Mouse (Mus musculus): Measurements from ENCODE around the gene Elf3. TPM values are rescaled to one million over a fixed set of nuclear protein-coding genes. Genes with fewer than 3 reads are reported as not detected.
"Not testable (repeated sequence)": the region's sequence is repeated elsewhere in the genome, so short reads cannot be mapped to it uniquely, and the experiment has no call there.

Gene Elf3
- polyA plus RNA-seq, 1 experiment from 2014 or later: 0.35 TPM

- H3K9me3 ChIP-seq (replicated peaks; ENCODE audit: control insufficient read depth, low read length, poor library complexity, severe bottlenecking): no peaks in the 10 kb centered on the region
- no peaks in the 10 kb centered on the region for H3K36me3 ChIP-seq (ENCODE audit: control insufficient read depth, insufficient read depth, low read length)
- H3K27me3 ChIP-seq (ENCODE audit: control insufficient read depth, insufficient read depth, low read depth, low read length): no peaks in the 10 kb centered on the region
- no peak for ATAC-seq
- no peak overlapping the region for H3K27ac ChIP-seq (ENCODE audit: low read length)
- H3K4me1 ChIP-seq (ENCODE audit: control insufficient read depth, insufficient read depth, low read length): no peaks in the 10 kb centered on the region
- no peak overlapping the region for H3K4me2 ChIP-seq (ENCODE audit: low read length)
- WGBS: 90% methylated on average over 8 of the region's 8 CpGs
- H3K9ac ChIP-seq (ENCODE audit: low read depth, low read length): no peak overlapping the region
- no peak overlapping the region for H3K4me3 ChIP-seq (ENCODE audit: low read depth, low read length)
Observed at GRCm38 (mm10) chr1:135251405-135251804, 7.0 kb downstream of the Elf3 start.

GRCm38 (mm10) chr1:135250706-135251105 is 7.7 kb downstream of the Elf3 start:
- H3K27me3 ChIP-seq (ENCODE audit: control insufficient read depth, insufficient read depth, low read depth, low read length): no peaks in the 10 kb centered on the region
- H3K4me3 ChIP-seq (ENCODE audit: low read depth, low read length): no peak overlapping the region
- no peak overlapping the region for H3K27ac ChIP-seq (ENCODE audit: low read length)
- no peaks in the 10 kb centered on the region for H3K9me3 ChIP-seq (replicated peaks; ENCODE audit: control insufficient read depth, low read length, poor library complexity, severe bottlenecking)
- H3K4me2 ChIP-seq (ENCODE audit: low read length): no peak overlapping the region
- no peaks in the 10 kb centered on the region for H3K4me1 ChIP-seq (ENCODE audit: control insufficient read depth, insufficient read depth, low read length)
- no peak overlapping the region for H3K9ac ChIP-seq (ENCODE audit: low read depth, low read length)
- ATAC-seq: no peak
- H3K36me3 ChIP-seq (ENCODE audit: control insufficient read depth, insufficient read depth, low read length): no peaks in the 10 kb centered on the region
- WGBS: 78% methylated on average over 2 of the region's 3 CpGs

- peak; percentile 96 for ATAC-seq
- Histone ChIP-seq H3K27me3 (ENCODE audit: control insufficient read depth, insufficient read depth, low read depth, low read length) (no peaks in the 10 kb centered on the region), H3K9me3 (replicated peaks; ENCODE audit: control insufficient read depth, low read length, poor library complexity, severe bottlenecking) (no peaks in the 10 kb centered on the region), H3K36me3 (ENCODE audit: control insufficient read depth, insufficient read depth, low read length) (no peaks in the 10 kb centered on the region), H3K4me1 (ENCODE audit: control insufficient read depth, insufficient read depth, low read length) (no peaks in the 10 kb centered on the region), H3K4me3 (ENCODE audit: low read depth, low read length) (peak overlapping the region; percentile 39), H3K9ac (ENCODE audit: low read depth, low read length) (peak overlapping the region; percentile 53), H3K27ac (ENCODE audit: low read length) (peak overlapping the region; percentile 59), H3K4me2 (ENCODE audit: low read length) (peak overlapping the region; percentile 63)
- WGBS: 7% methylated on average over 15 of the region's 15 CpGs
Observed at GRCm38 (mm10) chr1:135248434-135248850, 9.9 kb downstream of the Elf3 start.

- ATAC-seq: no peak
- no peaks in the 10 kb centered on the region for H3K36me3 ChIP-seq (ENCODE audit: control insufficient read depth, insufficient read depth, low read length)
- no peak overlapping the region for H3K27ac ChIP-seq (ENCODE audit: low read length)
- no peaks in the 10 kb centered on the region for H3K4me1 ChIP-seq (ENCODE audit: control insufficient read depth, insufficient read depth, low read length)
- H3K4me3 ChIP-seq (ENCODE audit: low read depth, low read length): no peak overlapping the region
- H3K9me3 ChIP-seq (replicated peaks; ENCODE audit: control insufficient read depth, low read length, poor library complexity, severe bottlenecking): no peaks in the 10 kb centered on the region
- H3K27me3 ChIP-seq (ENCODE audit: control insufficient read depth, insufficient read depth, low read depth, low read length): no peaks in the 10 kb centered on the region
- no peak overlapping the region for H3K4me2 ChIP-seq (ENCODE audit: low read length)
- H3K9ac ChIP-seq (ENCODE audit: low read depth, low read length): no peak overlapping the region
- 77% methylated on average over 8 of the region's 8 CpGs for WGBS
Observed at GRCm38 (mm10) chr1:135244014-135244413, 14.4 kb downstream of the Elf3 start.

- not testable (repeated sequence) for H3K4me3 ChIP-seq (ENCODE audit: low read depth, low read length); H3K4me1 ChIP-seq (ENCODE audit: control insufficient read depth, insufficient read depth, low read length); ATAC-seq; H3K4me2 ChIP-seq (ENCODE audit: low read length); H3K9me3 ChIP-seq (replicated peaks; ENCODE audit: control insufficient read depth, low read length, poor library complexity, severe bottlenecking); H3K9ac ChIP-seq (ENCODE audit: low read depth, low read length); H3K27me3 ChIP-seq (ENCODE audit: control insufficient read depth, insufficient read depth, low read depth, low read length); H3K36me3 ChIP-seq (ENCODE audit: control insufficient read depth, insufficient read depth, low read length); H3K27ac ChIP-seq (ENCODE audit: low read length)
- WGBS: 87% methylated on average over 4 of the region's 4 CpGs
Observed at GRCm38 (mm10) chr1:135240206-135240605, 18.2 kb downstream of the Elf3 start.

- Histone ChIP-seq H3K9me3 (replicated peaks; ENCODE audit: control insufficient read depth, low read length, poor library complexity, severe bottlenecking) (no peaks in the 10 kb centered on the region), H3K27me3 (ENCODE audit: control insufficient read depth, insufficient read depth, low read depth, low read length) (no peaks in the 10 kb centered on the region), H3K27ac (ENCODE audit: low read length) (no peak overlapping the region), H3K4me1 (ENCODE audit: control insufficient read depth, insufficient read depth, low read length) (no peaks in the 10 kb centered on the region), H3K9ac (ENCODE audit: low read depth, low read length) (no peak overlapping the region), H3K4me2 (ENCODE audit: low read length) (no peak overlapping the region), H3K4me3 (ENCODE audit: low read depth, low read length) (no peak overlapping the region), H3K36me3 (ENCODE audit: control insufficient read depth, insufficient read depth, low read length) (no peaks in the 10 kb centered on the region)
- ATAC-seq: no peak
- WGBS: 74% methylated on average over 12 of the region's 12 CpGs
Observed at GRCm38 (mm10) chr1:135237131-135237851, 21.1 kb downstream of the Elf3 start.

- no peak for ATAC-seq
- Histone ChIP-seq H3K9me3 (replicated peaks; ENCODE audit: control insufficient read depth, low read length, poor library complexity, severe bottlenecking) (no peaks in the 10 kb centered on the region), H3K27me3 (ENCODE audit: control insufficient read depth, insufficient read depth, low read depth, low read length) (no peaks in the 10 kb centered on the region), H3K4me2 (ENCODE audit: low read length) (no peak overlapping the region), H3K9ac (ENCODE audit: low read depth, low read length) (no peak overlapping the region), H3K36me3 (ENCODE audit: control insufficient read depth, insufficient read depth, low read length) (no peaks in the 10 kb centered on the region), H3K4me3 (ENCODE audit: low read depth, low read length) (no peak overlapping the region), H3K4me1 (ENCODE audit: control insufficient read depth, insufficient read depth, low read length) (no peaks in the 10 kb centered on the region), H3K27ac (ENCODE audit: low read length) (no peak overlapping the region)
- WGBS: 93% methylated on average over 12 of the region's 12 CpGs
Observed at GRCm38 (mm10) chr1:135234771-135235170, 23.6 kb downstream of the Elf3 start.

- H3K4me1 ChIP-seq (ENCODE audit: control insufficient read depth, insufficient read depth, low read length): no peaks in the 10 kb centered on the region
- H3K27ac ChIP-seq (ENCODE audit: low read length): no peak overlapping the region
- no peaks in the 10 kb centered on the region for H3K27me3 ChIP-seq (ENCODE audit: control insufficient read depth, insufficient read depth, low read depth, low read length)
- no peak overlapping the region for H3K4me3 ChIP-seq (ENCODE audit: low read depth, low read length)
- no peak overlapping the region for H3K4me2 ChIP-seq (ENCODE audit: low read length)
- WGBS: 91% methylated on average over 6 of the region's 6 CpGs
- H3K36me3 ChIP-seq (ENCODE audit: control insufficient read depth, insufficient read depth, low read length): no peaks in the 10 kb centered on the region
- no peaks in the 10 kb centered on the region for H3K9me3 ChIP-seq (replicated peaks; ENCODE audit: control insufficient read depth, low read length, poor library complexity, severe bottlenecking)
- no peak for ATAC-seq
- no peak overlapping the region for H3K9ac ChIP-seq (ENCODE audit: low read depth, low read length)
Observed at GRCm38 (mm10) chr1:135233961-135234360, 24.4 kb downstream of the Elf3 start.

GRCm38 (mm10) chr1:135231878-135232277 is 26.5 kb downstream of the Elf3 start:
- not testable (repeated sequence) for ATAC-seq; H3K4me3 ChIP-seq (ENCODE audit: low read depth, low read length); H3K36me3 ChIP-seq (ENCODE audit: control insufficient read depth, insufficient read depth, low read length); H3K9me3 ChIP-seq (replicated peaks; ENCODE audit: control insufficient read depth, low read length, poor library complexity, severe bottlenecking); H3K4me2 ChIP-seq (ENCODE audit: low read length); H3K9ac ChIP-seq (ENCODE audit: low read depth, low read length); H3K27ac ChIP-seq (ENCODE audit: low read length); H3K27me3 ChIP-seq (ENCODE audit: control insufficient read depth, insufficient read depth, low read depth, low read length); H3K4me1 ChIP-seq (ENCODE audit: control insufficient read depth, insufficient read depth, low read length)
- 79% methylated on average over 20 of the region's 20 CpGs for WGBS
